Mouse (Mus musculus) cortical plate, adult 2 months (tissue): Measurements from ENCODE around the gene Ptrh1.

ENCODE experiments used
- CTCF ChIP-seq: fragments of 200-500 bp; IDR thresholded peaks from 2 replicates; pipeline ENCODE4 v1.5.1; 2011; ENCODE audit warnings: mild to moderate bottlenecking, control low read depth, low read length; ENCODE audit not compliant: insufficient read depth; ENCODE audit errors: extremely low read depth
- POLR2A ChIP-seq: fragments of 200-500 bp; IDR thresholded peaks from 2 replicates; pipeline ENCODE4 v1.6.1; 2011; ENCODE audit warnings: mild to moderate bottlenecking, low read length, control low read depth; ENCODE audit not compliant: insufficient read depth; ENCODE audit errors: extremely low read depth

- no peak for TF ChIP-seq POLR2A
- TF ChIP-seq CTCF, result no peak
Measured at GRCm38 (mm10) chr2:32761859-32762258, 13.7 kb upstream of the Ptrh1 start.
